Mouse (Mus musculus) limb, embryonic 13.5 days (tissue): ENCODE data around the gene Snrnp70. TPM values are rescaled to one million over a fixed set of nuclear protein-coding genes. Genes with fewer than 3 reads are reported as not detected.
"Not testable (repeated sequence)": the region's sequence is repeated elsewhere in the genome, so short reads cannot be mapped to it uniquely, and the experiment has no call there.

Experiments used
- ATAC-seq: fragments of 200-750 bp; cut with Nextera tagmentation; 2 replicates; pipeline ENCODE4 v1.8.0; 2017; ENCODE audit warnings: low read depth, moderate number of reproducible peaks, moderate TSS enrichment; ENCODE audit not compliant: low FRiP score
- H3K27ac ChIP-seq: fragments of 300-500 bp; sonication (generic); 2 replicates; pipeline ENCODE4 v1.5.1; 2015; ENCODE audit warnings: inconsistent platforms, mild to moderate bottlenecking, moderate library complexity
- H3K27me3 ChIP-seq: fragments of 300-500 bp; sonication (generic); 2 replicates; pipeline ENCODE4 v1.6.1; 2015; ENCODE audit warnings: mild to moderate bottlenecking, inconsistent platforms
- H3K36me3 ChIP-seq: fragments of 300-500 bp; sonication (generic); 2 replicates; pipeline ENCODE4 v1.6.1; 2015; ENCODE audit warnings: inconsistent platforms, mild to moderate bottlenecking, moderate library complexity
- H3K4me1 ChIP-seq: fragments of 300-500 bp; sonication (generic); 2 replicates; pipeline ENCODE4 v1.6.1; 2015; ENCODE audit warnings: inconsistent platforms
- H3K4me2 ChIP-seq: fragments of 300-500 bp; sonication (generic); replicated peaks from 2 replicates; pipeline ENCODE4 v1.6.1; 2015; ENCODE audit warnings: inconsistent platforms, mild to moderate bottlenecking, moderate library complexity
- H3K4me3 ChIP-seq: fragments of 300-500 bp; sonication (generic); 2 replicates; pipeline ENCODE4 v1.5.1; 2015; ENCODE audit warnings: moderate library complexity, mild to moderate bottlenecking, inconsistent platforms
- H3K9ac ChIP-seq: fragments of 300-500 bp; sonication (generic); 2 replicates; pipeline ENCODE4 v1.6.1; 2015; ENCODE audit warnings: mild to moderate bottlenecking, inconsistent platforms
- H3K9me3 ChIP-seq: fragments of 300-500 bp; sonication (generic); 2 replicates; pipeline ENCODE4 v1.6.1; 2016; ENCODE audit warnings: inconsistent platforms
- WGBS: fragments of 180-500 bp; shearing (Covaris S2); methylation state at CpG from one replicate; pipeline ENCODE4 v1.1.7; 2015; 5-methylcytosine and 5-hydroxymethylcytosine counted together
- polyA plus RNA-seq: library from polyadenylated mRNA; unstranded; fragments of >200 nt; fragmentation: Nextera tagmentation; extraction: Ambion mirVana; gene quantifications from 2 replicates; pipeline ENCODE4 v1.2.1, GENCODE M21; 2015

Snrnp70 gene
- polyA plus RNA-seq, 1 experiment from 2014 or later: 262 TPM

GRCm38 (mm10) chr7:45360404-45361125 is 35.0 kb downstream of the Snrnp70 start:
- Histone ChIP-seq H3K27me3 (peaks cover 70% of the 10 kb centered on the region), H3K9ac (no peak overlapping the region), H3K4me1 (peaks cover 14% of the 10 kb centered on the region), H3K4me3 (peak overlapping the region; percentile 53), H3K9me3 (no peaks in the 10 kb centered on the region), H3K36me3 (no peaks in the 10 kb centered on the region), H3K27ac (no peak overlapping the region), H3K4me2 (peak overlapping the region; percentile 87)
- WGBS: 48% methylated on average over 18 of the region's 18 CpGs
- ATAC-seq: no peak

GRCm38 (mm10) chr7:45359081-45359480 is 36.5 kb downstream of the Snrnp70 start:
- WGBS: 59% methylated on average over 11 of the region's 11 CpGs
- H3K4me1 ChIP-seq: peaks cover 12% of the 10 kb centered on the region
- not testable (repeated sequence) for H3K27ac ChIP-seq, H3K4me3 ChIP-seq, ATAC-seq, H3K9me3 ChIP-seq, H3K9ac ChIP-seq, H3K4me2 ChIP-seq, H3K36me3 ChIP-seq
- peaks cover 55% of the 10 kb centered on the region for H3K27me3 ChIP-seq

- H3K27me3 ChIP-seq: peaks cover 33% of the 10 kb centered on the region
- ATAC-seq: no peak
- no peak overlapping the region for H3K9ac ChIP-seq
- H3K27ac ChIP-seq: no peak overlapping the region
- no peak overlapping the region for H3K4me2 ChIP-seq
- no peaks in the 10 kb centered on the region for H3K4me1 ChIP-seq
- no peaks in the 10 kb centered on the region for H3K36me3 ChIP-seq
- 46% methylated on average over 13 of the region's 13 CpGs for WGBS
- H3K4me3 ChIP-seq: no peak overlapping the region
- no peaks in the 10 kb centered on the region for H3K9me3 ChIP-seq
These were observed 39.5 kb downstream of the Snrnp70 start for GRCm38 (mm10) chr7:45356087-45356486.

- no peak for ATAC-seq
- H3K4me2 ChIP-seq: no peak overlapping the region
- 73% methylated on average over 15 of the region's 15 CpGs for WGBS
- no peaks in the 10 kb centered on the region for H3K9me3 ChIP-seq
- H3K4me1 ChIP-seq: no peaks in the 10 kb centered on the region
- H3K27ac ChIP-seq: no peak overlapping the region
- no peaks in the 10 kb centered on the region for H3K36me3 ChIP-seq
- H3K27me3 ChIP-seq: peaks cover 27% of the 10 kb centered on the region
- H3K4me3 ChIP-seq: no peak overlapping the region
- H3K9ac ChIP-seq: no peak overlapping the region
These were observed 40.1 kb downstream of the Snrnp70 start for GRCm38 (mm10) chr7:45355318-45356020.

- Histone ChIP-seq H3K9ac (no peak overlapping the region), H3K4me1 (no peaks in the 10 kb centered on the region), H3K4me3 (no peak overlapping the region), H3K36me3 (no peaks in the 10 kb centered on the region), H3K27me3 (peaks cover 14% of the 10 kb centered on the region; the same call in 1 of the 2 replicates), H3K27ac (no peak overlapping the region), H3K4me2 (no peak overlapping the region), H3K9me3 (no peaks in the 10 kb centered on the region)
- no peak for ATAC-seq
- 23% methylated on average over 5 of the region's 5 CpGs for WGBS
These were observed 42.5 kb downstream of the Snrnp70 start for GRCm38 (mm10) chr7:45353041-45353440.

GRCm38 (mm10) chr7:45346905-45347304 is 48.6 kb downstream of the Snrnp70 start:
- no peak for ATAC-seq
- no peak overlapping the region for H3K4me3 ChIP-seq
- no peak overlapping the region for H3K4me2 ChIP-seq
- 70% methylated on average over 13 of the region's 13 CpGs for WGBS
- no peaks in the 10 kb centered on the region; the same call in 1 of the 2 replicates for H3K27me3 ChIP-seq
- 0 out of 2 replicates have a peak overlapping the region, but pooled peaks have one; percentile 1 for H3K9ac ChIP-seq
- H3K36me3 ChIP-seq: no peaks in the 10 kb centered on the region
- H3K27ac ChIP-seq: no peak overlapping the region
- H3K9me3 ChIP-seq: no peaks in the 10 kb centered on the region
- H3K4me1 ChIP-seq: no peaks in the 10 kb centered on the region

GRCm38 (mm10) chr7:45343543-45343942 is 52.0 kb downstream of the Snrnp70 start:
- Histone ChIP-seq H3K9me3 (no peaks in the 10 kb centered on the region), H3K27me3 (no peaks in the 10 kb centered on the region; the same call in 1 of the 2 replicates), H3K4me3 (no peak overlapping the region), H3K9ac (no peak overlapping the region), H3K4me1 (peaks cover 28% of the 10 kb centered on the region), H3K27ac (no peak overlapping the region), H3K4me2 (no peak overlapping the region), H3K36me3 (no peaks in the 10 kb centered on the region)
- WGBS: 27% methylated on average over 13 of the region's 13 CpGs
- no peak for ATAC-seq

GRCm38 (mm10) chr7:45342081-45342480 is 53.5 kb downstream of the Snrnp70 start:
- Histone ChIP-seq H3K9ac (no peak overlapping the region), H3K27me3 (peaks cover 4% of the 10 kb centered on the region; the same call in 1 of the 2 replicates), H3K36me3 (no peaks in the 10 kb centered on the region), H3K4me3 (no peak overlapping the region), H3K9me3 (no peaks in the 10 kb centered on the region), H3K4me2 (no peak overlapping the region), H3K4me1 (peaks cover 38% of the 10 kb centered on the region), H3K27ac (no peak overlapping the region)
- 90% methylated on average over 11 of the region's 11 CpGs for WGBS
- ATAC-seq: no peak

GRCm38 (mm10) chr7:45341303-45341702 is 54.2 kb downstream of the Snrnp70 start:
- Histone ChIP-seq H3K36me3 (no peaks in the 10 kb centered on the region), H3K4me1 (peaks cover 38% of the 10 kb centered on the region), H3K9ac (no peak overlapping the region), H3K4me2 (peak overlapping the region; percentile 96), H3K27me3 (peaks cover 4% of the 10 kb centered on the region; the same call in 1 of the 2 replicates), H3K9me3 (no peaks in the 10 kb centered on the region), H3K4me3 (peak overlapping the region; percentile 62), H3K27ac (0 out of 2 replicates have a peak overlapping the region, but pooled peaks have one; percentile 44)
- 6% methylated on average over 8 of the region's 8 CpGs for WGBS
- no peak for ATAC-seq

- H3K4me2 ChIP-seq: peak overlapping the region; percentile 96
- peak overlapping the region; percentile 60 for H3K9ac ChIP-seq
- no peaks in the 10 kb centered on the region for H3K36me3 ChIP-seq
- peaks cover 38% of the 10 kb centered on the region for H3K4me1 ChIP-seq
- H3K27me3 ChIP-seq: peaks cover 4% of the 10 kb centered on the region; the same call in 1 of the 2 replicates
- ATAC-seq: peak; percentile 25; the same call in 1 of the 2 replicates
- under 1% methylated on average over 11 of the region's 11 CpGs for WGBS
- H3K9me3 ChIP-seq: no peaks in the 10 kb centered on the region
- H3K27ac ChIP-seq: peak overlapping the region; percentile 44; the same call in 1 of the 2 replicates
- H3K4me3 ChIP-seq: peak overlapping the region; percentile 62
These were observed 54.9 kb downstream of the Snrnp70 start for GRCm38 (mm10) chr7:45340669-45341068.

- H3K27me3 ChIP-seq: peaks cover 4% of the 10 kb centered on the region; the same call in 1 of the 2 replicates
- H3K4me2 ChIP-seq: peak overlapping the region; percentile 96
- no peaks in the 10 kb centered on the region for H3K36me3 ChIP-seq
- no peaks in the 10 kb centered on the region for H3K9me3 ChIP-seq
- H3K27ac ChIP-seq: no peak overlapping the region; the same call in 1 of the 2 replicates
- peak overlapping the region; percentile 62 for H3K4me3 ChIP-seq
- peak overlapping the region; percentile 60 for H3K9ac ChIP-seq
- WGBS: 1% methylated on average over 11 of the region's 11 CpGs
- peaks cover 42% of the 10 kb centered on the region for H3K4me1 ChIP-seq
- no peak for ATAC-seq
These were observed 55.5 kb downstream of the Snrnp70 start for GRCm38 (mm10) chr7:45340066-45340442.

GRCm38 (mm10) chr7:45339410-45340065 is 56.0 kb downstream of the Snrnp70 start:
- Histone ChIP-seq H3K9ac (peak overlapping the region; percentile 75), H3K27ac (peak overlapping the region; percentile 44; the same call in 1 of the 2 replicates), H3K9me3 (no peaks in the 10 kb centered on the region), H3K36me3 (no peaks in the 10 kb centered on the region), H3K4me1 (peaks cover 47% of the 10 kb centered on the region), H3K4me3 (peak overlapping the region; percentile 62), H3K27me3 (peaks cover 4% of the 10 kb centered on the region; the same call in 1 of the 2 replicates), H3K4me2 (peak overlapping the region; percentile 96)
- WGBS: under 1% methylated on average over 35 of the region's 39 CpGs
- peak; percentile 72 for ATAC-seq
